ENCODE assay signal across 11 mouse cellular contexts in genomic region chr12:102390042-102390441, GRCm38 (mm10). TPM values are rescaled to one million over a fixed set of nuclear protein-coding genes. Genes with fewer than 3 reads are reported as not detected.
A peak's percentile ranks its signal among the peaks of the same experiment; 100 is the strongest.
DNase-seq lines count a peak whose midpoint lies in the region; ATAC-seq and TF ChIP-seq lines count a peak whose summit lies in the region.
"Had no signal": no experiment of that assay in that cellular context is flagged by ENCODE, and none has a peak within 500 bp of the region (broad histone marks: within the 10 kb centered on the region; RNA-seq: fewer than 3 reads in every experiment).

No protein-coding gene starts in this region.

- H3K27ac ChIP-seq in heart, postnatal 0 days (ENCODE audit: low read depth), result no peak overlapping the region
- no peak overlapping the region for H3K27ac ChIP-seq in midbrain, embryonic 13.5 days
- H3K27ac ChIP-seq in midbrain, embryonic 10.5 days (replicated peaks), result no peak overlapping the region
- H3K27ac ChIP-seq in layer of hippocampus, adult 2 months, result no peak overlapping the region

- peaks cover 51% of the 10 kb centered on the region for H3K36me3 ChIP-seq in heart, postnatal 0 days (replicated peaks; ENCODE audit: control insufficient read depth, insufficient read depth, low read length)
- peaks cover 17% of the 10 kb centered on the region for H3K36me3 ChIP-seq in midbrain, embryonic 13.5 days
- peaks cover 13% of the 10 kb centered on the region for H3K36me3 ChIP-seq in midbrain, embryonic 10.5 days

- DNase-seq in heart, postnatal 0 days (ENCODE audit: low spot score), result no peak
- no peak for DNase-seq in heart, postnatal 36 days
- no peak for DNase-seq in midbrain, embryonic 10.5 days (ENCODE audit: low spot score)
- peak; percentile 50 for DNase-seq in WW6 (ENCODE audit: low read depth, low spot score)
- DNase-seq in layer of hippocampus, adult 2 months (ENCODE audit: low spot score in 2 of 2), result no peak
- DNase-seq: kidney, adult 9 months had no signal

- ATAC-seq in heart, postnatal 0 days (ENCODE audit: insufficient read depth, low read depth), result peak; percentile 27; the same call in 1 of the 2 replicates
- ATAC-seq in midbrain, embryonic 13.5 days, result peak; percentile 17; the same call in 1 of the 2 replicates
- 0 out of 2 replicates have a peak, but pooled peaks have one; percentile 19 for ATAC-seq in megakaryocyte progenitor cell, adult 5-6 weeks (replicated peaks; ENCODE audit: poor library complexity)
- no peak for ATAC-seq in cerebellum, adult (ENCODE audit: insufficient number of reproducible peaks, low FRiP score, low TSS enrichment)
- ATAC-seq: activated CD4-positive, CD25-positive, alpha-beta regulatory T cell, adult 4 months; CD4-positive, CD25-positive, alpha-beta regulatory T cell, adult 4 months had no signal

- TF ChIP-seq EP300 in heart, postnatal 0 days (IDR thresholded peaks at IDR 0.05; ENCODE audit: low read depth), result no peak

- H3K4me1 ChIP-seq in heart, postnatal 0 days (ENCODE audit: control insufficient read depth, insufficient read depth), result no peaks in the 10 kb centered on the region
- no peaks in the 10 kb centered on the region for H3K4me1 ChIP-seq in midbrain, embryonic 13.5 days (replicated peaks)
- H3K4me1 ChIP-seq in midbrain, embryonic 10.5 days, result no peaks in the 10 kb centered on the region

- no peaks in the 10 kb centered on the region for H3K27me3 ChIP-seq in heart, postnatal 0 days (ENCODE audit: control insufficient read depth, insufficient read depth, low read length)
- H3K27me3 ChIP-seq in midbrain, embryonic 13.5 days, result peaks cover 25% of the 10 kb centered on the region
- peaks cover 73% of the 10 kb centered on the region for H3K27me3 ChIP-seq in midbrain, embryonic 10.5 days (ENCODE audit: low read depth, poor library complexity, severe bottlenecking)

- intact Hi-C loops in heart, postnatal 36 days (cut with DNase I), result no loop called here

- no peak overlapping the region for H3K4me3 ChIP-seq in heart, postnatal 0 days (ENCODE audit: low read depth, low read length)
- H3K4me3 ChIP-seq in midbrain, embryonic 13.5 days (replicated peaks), result no peak overlapping the region
- H3K4me3 ChIP-seq in midbrain, embryonic 10.5 days, result no peak overlapping the region
- no peak overlapping the region for H3K4me3 ChIP-seq in layer of hippocampus, adult 2 months

- H3K4me2 ChIP-seq in heart, postnatal 0 days (ENCODE audit: low read depth, low read length), result no peak overlapping the region
- H3K4me2 ChIP-seq in midbrain, embryonic 13.5 days (replicated peaks), result no peak overlapping the region

- no peak overlapping the region for H3K9ac ChIP-seq in heart, postnatal 0 days (replicated peaks; ENCODE audit: low read depth, low read length)
- H3K9ac ChIP-seq in midbrain, embryonic 13.5 days (replicated peaks), result no peak overlapping the region

- WGBS in heart, postnatal 0 days, result 41% methylated on average over 8 of the region's 8 CpGs
- WGBS in midbrain, embryonic 13.5 days, result 28% methylated on average over 8 of the region's 8 CpGs
- WGBS in midbrain, embryonic 10.5 days, result 27% methylated on average over 8 of the region's 8 CpGs

- no peak for TF ChIP-seq CTCF in heart, postnatal 0 days (IDR thresholded peaks at IDR 0.05; ENCODE audit: low read depth)
- TF ChIP-seq CTCF in layer of hippocampus, adult 2 months (conservative IDR thresholded peaks at IDR 0.05), result no peak

- no peaks in the 10 kb centered on the region for H3K9me3 ChIP-seq in heart, postnatal 0 days (replicated peaks; ENCODE audit: control insufficient read depth, low read length)
- no peaks in the 10 kb centered on the region for H3K9me3 ChIP-seq in midbrain, embryonic 13.5 days
- no peaks in the 10 kb centered on the region for H3K9me3 ChIP-seq in midbrain, embryonic 10.5 days (replicated peaks)

RNA-seq across cellular contexts. Expression of gene Lgmn, which starts 49.6 kb away (rescaled TPM):
- total RNA-seq in heart, postnatal 0 days (2014; rRNA removed; ENCODE audit: low replicate concordance), result 97.7 and 118 TPM in 2 replicates
- polyA plus RNA-seq in heart, postnatal 0 days (2015; fragmentation: Nextera tagmentation; extraction: Ambion mirVana), result 94.0 and 96.0 TPM in 2 replicates
- 10 to 100 TPM; 74.6 to 79.7 TPM for total RNA-seq in heart, postnatal 36 days (2021)
- 55.9 and 64.7 TPM in 2 replicates for polyA plus RNA-seq in midbrain, embryonic 13.5 days (2015; fragmentation: Nextera tagmentation; extraction: Ambion mirVana)
- polyA plus RNA-seq in midbrain, embryonic 10.5 days (2016; fragmentation: Nextera tagmentation; extraction: Ambion mirVana), result 46.5 and 50.8 TPM in 2 replicates
- total RNA-seq in megakaryocyte progenitor cell, adult 5-6 weeks (2015), result 2.1 and 2.9 TPM in 2 replicates
- total RNA-seq in megakaryocyte progenitor cell, adult 5-6 weeks (2017), result 0.71 and 2.2 TPM in 2 replicates
- 10 to 100 TPM; 78.6 to 84.8 TPM for total RNA-seq in layer of hippocampus, adult 2 months (2021)

Comparison
In these comparisons a context has a peak if more than half of its experiments do, and no peak if none do; other contexts are left out.
1. RNA of gene Lgmn, which starts 49.6 kb away (total RNA-seq): 97.7 to 118 TPM in heart, postnatal 0 days, 78.6 to 84.8 TPM in layer of hippocampus, adult 2 months and 74.6 to 79.7 TPM in heart, postnatal 36 days; 0.71 to 2.9 TPM in megakaryocyte progenitor cell, adult 5-6 weeks; every median in the first group is over 10 times any median in the second.